Mouse (Mus musculus): ENCODE measurements around the gene Tmem130.
"Not testable (repeated sequence)": the region's sequence is repeated elsewhere in the genome, so short reads cannot be mapped to it uniquely, and the experiment has no call there.

The Tmem130 gene

DNA sequence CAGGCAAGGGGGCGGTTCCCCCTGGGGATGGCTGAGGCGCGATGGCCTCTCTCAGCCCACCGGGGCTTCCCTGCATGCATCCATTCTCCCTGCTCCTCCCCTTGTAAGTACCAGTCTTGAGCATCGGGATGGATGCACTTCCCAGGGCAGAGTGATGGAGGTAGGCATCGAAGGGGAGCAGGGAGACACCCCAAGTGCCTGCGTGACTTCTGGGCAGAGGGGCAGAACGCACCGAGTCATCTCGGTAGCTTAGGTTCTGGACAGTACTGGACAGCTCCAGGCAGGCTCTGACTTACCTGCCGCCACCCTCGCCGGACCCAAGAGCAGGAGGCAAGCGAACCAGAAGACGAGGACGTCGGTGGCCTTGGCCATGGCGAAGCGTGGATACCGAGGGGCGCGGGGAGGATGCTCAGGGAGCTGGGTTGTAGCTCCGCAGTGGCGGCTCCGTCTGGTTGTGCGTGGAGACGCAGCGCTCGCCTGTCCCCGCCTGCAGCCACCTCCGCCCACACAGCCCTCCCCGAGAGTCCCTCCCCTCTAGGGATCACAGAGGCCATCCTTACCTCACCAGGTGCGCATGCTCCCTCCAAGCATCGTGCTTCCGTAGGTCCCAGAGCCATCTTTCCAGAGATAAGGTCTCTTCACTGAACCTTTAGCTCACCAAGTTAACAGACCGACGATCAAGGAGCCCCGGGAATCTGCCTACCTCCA, at the start of gene Tmem130:
Tmem130 (minus strand) TSS at position 658 of the 708 bp plus-strand sequence.
- no peak for DNase-seq (ENCODE audit: low spot score)

DNA sequence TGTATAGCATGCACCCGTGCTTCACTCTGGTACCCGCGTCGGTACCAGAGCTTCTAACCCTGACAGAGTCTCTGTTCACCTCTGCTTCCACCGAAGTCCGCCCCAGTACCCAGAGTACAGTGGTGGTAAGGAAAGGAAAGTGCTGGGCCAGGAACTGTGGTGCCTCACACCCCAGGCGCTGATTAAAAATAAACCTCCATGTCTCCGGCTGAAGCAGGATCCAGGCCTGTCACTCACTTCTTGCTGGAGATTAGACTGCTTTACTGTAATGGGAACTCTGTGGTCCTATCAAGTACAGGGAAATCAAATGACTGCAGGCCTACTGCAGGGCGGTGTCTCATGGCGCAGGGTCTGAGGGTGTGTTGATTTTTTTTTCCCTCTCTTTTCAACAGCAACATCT, 45.3 kb upstream of the Tmem130 start:
- no peak for DNase-seq (ENCODE audit: low spot score)

DNA sequence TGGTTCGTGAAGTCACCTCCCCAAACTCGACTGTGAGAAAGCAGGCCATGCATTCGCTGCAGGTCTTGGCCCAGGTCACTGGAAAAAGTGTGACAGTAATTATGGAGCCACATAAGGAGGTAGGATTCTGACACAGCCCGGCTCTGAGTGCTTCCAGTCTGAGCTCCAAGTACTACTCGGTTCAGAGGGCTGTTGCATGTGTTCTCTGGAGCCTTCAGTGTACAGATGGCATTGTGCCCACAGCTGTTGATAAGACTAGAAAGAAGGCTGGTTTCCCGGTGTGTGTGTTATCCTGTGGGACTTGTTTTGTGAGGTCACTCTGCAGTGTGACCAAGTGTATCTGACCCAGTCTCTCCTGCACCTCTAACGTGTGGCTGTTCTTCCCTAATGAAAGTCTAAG, 42.6 kb upstream of the Tmem130 start:
- no peak for DNase-seq (ENCODE audit: low spot score)

DNA sequence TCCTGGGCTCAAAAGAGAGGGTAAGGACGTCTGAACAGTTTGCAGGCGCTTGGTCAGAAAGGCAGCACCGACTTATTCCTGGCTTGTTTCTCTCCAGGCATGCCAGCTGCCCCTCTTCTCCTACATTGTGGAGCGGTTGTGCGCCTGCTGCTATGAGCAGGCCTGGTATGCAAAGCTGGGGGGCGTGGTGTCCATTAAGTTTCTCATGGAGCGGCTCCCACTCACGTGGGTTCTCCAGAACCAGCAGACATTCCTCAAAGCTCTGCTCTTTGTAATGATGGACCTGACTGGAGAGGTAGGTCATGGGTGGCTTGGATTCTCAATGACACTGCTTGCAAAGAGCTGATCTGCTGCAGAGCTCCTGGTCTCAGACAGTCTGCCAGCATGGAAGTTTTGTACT, 41.4 kb upstream of the Tmem130 start:
- DNase-seq (ENCODE audit: low spot score) = no peak

DNA sequence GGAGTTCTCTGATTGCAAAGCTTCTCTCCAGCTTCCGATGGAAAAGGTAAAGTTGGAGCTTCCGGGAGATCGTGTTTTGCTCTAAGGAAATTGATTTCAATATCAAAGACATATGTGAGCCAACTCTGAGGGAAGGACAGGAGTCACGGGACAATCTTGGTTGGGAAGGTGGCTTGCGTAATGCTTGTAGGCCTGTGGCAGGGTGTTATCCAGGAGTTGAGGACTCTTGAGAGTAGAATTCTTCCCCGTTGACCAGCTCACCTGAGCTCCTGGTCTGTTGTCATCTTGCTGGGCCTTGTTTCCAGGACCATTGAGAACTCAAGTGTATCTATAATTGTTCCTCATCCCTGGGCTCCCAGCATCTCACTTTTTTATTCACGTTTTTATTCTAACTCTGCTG, 35.5 kb upstream of the Tmem130 start:
- no peak for DNase-seq (ENCODE audit: low spot score)

DNA sequence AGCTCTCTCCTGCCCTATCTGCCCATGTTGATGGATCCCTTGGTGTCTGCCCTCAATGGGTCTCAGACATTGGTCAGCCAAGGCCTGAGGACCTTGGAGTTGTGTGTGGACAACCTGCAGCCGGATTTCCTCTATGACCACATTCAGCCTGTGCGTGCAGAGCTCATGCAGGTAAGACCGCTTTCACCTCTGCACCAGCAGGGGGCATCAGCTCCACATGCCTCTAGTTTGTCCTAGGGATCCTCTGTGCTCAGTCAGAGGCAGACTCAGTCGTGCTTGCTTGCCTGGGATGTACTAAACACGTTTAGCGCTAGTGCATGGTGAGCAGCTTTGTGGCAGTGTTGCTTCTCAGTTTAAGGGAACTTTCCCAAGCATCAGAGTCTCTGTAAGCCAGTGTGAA, 33.1 kb upstream of the Tmem130 start:
- peak; percentile 8 for DNase-seq (ENCODE audit: low spot score)

DNA sequence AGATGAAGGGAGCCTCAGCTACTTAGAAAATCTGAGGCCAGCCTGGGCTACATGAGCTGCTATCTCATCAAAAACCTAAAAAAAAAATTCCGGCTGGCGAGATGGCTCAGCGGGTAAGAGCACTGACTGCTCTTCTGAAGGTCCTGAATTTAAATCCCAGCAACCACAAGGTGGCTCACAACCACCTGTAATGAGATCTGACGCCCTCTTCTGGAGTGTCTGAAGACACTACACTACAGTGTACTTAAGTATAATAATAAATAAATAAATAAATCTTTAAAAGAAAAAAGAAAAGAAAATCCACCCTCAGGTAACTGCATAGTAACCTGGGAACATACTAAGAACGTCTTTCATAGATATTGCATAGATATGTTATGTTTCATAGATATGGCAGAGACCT, 31.8 kb upstream of the Tmem130 start:
- no peak for DNase-seq (ENCODE audit: low spot score)

DNA sequence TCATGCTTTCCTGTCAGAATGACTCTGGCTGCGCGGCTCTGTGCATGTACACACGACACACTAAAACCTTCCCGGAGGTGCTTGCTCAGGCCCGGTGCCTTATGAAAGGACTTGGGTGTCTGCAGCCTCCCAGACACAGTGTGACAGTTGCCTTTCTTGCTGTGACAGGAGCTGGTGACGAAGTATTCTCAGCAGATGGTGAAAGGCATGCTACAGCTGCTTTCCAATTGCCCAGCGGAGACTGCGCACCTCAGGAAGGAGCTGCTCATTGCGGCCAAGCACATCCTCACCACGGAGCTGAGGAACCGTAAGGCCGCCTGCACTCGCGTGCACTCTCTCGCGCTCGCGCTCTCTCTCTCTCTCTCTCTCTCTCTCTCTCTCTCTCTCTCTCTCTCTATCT, 24.8 kb upstream of the Tmem130 start:
- no peak for DNase-seq (ENCODE audit: low spot score)

DNA sequence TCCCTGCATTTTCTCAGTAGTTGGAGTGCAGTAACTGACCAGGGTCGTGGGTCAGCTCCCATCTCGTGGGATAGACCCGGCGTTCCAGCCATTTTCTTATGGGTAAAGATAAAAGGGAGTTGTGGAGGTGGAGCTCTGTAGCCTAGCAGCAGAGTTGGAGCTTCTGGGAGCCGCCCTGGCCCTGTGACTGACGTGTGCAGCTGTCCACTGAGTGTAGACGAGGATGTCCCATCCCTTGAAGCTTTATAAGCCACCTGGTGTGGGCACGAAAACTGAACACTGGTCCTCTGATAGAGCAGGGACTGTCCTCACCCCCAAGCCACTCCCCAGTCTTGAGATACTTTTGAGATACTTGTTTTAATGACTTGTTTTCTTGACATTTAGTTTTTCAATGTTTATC, 19.0 kb upstream of the Tmem130 start:
- DNase-seq (ENCODE audit: low spot score) = no peak

DNA sequence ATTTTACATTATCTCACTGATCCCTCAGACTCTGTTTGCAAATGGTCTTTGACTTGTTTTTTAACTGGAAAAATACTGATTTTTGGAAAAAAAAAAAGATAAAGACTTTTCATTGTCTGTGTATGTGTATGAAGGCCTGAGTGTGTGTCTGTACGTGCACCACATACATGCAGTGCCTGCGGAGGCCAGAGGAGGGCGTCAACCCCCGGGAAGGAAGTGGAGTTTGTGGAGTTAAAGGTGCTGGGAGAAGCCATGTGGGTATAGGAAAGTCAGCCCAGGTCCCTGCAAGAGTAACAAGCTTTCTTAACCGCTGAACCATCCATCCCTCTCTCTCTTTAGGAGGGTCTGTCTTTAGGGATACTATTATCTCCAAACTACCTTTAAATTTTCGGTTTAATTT, 11.6 kb upstream of the Tmem130 start:
- no peak for DNase-seq (ENCODE audit: low spot score)

DNA sequence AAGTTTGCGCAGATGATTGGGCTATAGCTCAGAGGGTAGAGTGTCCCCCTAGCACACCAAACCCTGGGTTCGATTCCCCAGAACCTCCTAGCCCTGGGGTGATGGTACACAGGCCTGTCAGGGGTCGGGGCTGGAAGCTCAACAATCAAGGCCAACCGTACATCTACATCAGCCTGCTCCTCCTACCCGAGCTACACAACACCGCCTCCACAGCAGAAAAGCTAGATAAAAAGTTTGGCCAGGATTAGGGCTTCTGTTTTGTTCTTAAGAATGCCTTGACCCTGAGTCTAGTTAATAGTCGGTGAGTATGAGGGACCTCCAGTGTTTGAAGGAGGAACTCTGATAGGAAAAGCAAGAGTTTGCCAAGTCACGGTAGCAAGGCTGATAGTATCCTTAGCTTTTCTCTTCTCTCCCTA, 7.5 kb upstream of the Tmem130 start:
- DNase-seq (ENCODE audit: low spot score) = no peak

DNA sequence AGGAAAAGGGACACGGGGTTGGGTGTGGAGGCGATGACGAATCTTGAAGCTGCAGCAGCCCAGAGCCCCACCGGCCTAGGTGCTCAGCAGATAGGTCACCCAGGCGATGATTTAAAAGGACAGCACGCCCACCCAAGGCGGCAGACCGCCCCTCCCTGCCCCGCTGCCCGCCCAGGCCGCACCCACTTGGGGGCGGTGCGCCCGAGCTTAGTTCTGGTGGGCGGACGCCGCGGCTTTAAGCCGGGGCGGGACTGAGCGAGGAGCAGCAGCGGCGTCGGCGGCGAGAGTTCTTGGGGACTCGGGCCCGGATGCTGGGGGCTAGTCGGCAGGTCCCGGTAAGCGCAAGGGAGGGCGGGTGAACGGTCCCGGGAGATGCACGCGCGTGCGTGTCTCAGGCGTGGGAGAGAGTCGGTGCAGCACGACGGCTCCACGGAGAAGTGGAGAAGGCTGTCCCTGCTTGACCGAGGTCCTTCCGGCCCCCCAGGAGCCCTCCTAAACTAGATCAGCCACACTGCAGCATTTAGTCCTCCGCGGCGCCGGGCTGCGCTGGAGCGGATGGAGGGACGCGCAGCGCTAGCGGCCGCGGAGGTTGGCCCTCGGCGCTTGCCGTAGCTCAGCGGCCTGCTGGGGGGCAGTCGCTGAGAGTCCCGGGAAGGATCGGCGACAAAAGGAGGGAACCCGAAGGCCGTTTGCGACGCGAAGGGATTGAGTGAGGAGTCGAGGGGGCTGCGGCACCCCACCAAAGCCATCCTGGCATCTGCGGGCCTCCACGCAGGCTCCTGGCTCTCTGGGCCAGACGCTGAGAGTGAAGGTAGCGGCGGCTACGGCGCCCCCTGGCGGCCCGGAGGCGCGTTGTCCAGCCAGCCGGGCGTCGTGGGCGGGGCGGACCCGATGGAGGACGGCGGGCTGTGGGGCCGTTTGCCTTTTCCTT, 6.6 kb upstream of the Tmem130 start:
- peak; percentile 87 for DNase-seq (ENCODE audit: low spot score)

DNA sequence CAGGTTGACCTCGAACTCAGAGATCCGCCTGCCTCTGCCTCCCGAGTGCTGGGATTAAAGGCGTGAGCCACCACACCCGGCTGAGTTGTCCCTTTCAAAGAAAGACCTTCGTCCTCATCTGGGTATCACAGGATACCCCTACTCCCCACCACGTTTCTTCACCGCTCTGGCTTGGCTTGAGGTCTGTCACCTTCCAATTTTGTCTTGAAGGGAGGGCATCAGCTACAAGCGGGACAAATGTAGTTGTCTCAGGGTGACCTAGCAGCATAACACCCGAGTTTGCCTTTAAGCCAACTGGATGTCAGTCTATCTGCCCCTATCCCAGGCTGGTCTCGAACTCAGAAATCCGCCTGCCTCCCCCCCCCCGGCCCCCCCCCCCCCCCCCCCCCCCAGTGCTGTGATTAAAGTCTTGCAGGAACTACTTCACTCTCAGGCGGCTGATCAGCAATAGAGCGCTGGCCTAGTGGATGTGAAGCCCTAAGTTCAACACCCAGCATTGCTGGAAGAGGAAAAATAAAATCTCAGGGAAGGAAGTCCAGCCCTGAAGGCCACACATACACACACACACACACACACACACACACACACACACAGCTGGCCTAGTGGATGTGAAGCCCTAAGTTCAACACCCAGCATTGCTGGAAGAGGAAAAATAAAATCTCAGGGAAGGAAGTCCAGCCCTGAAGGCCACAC, 5.6 kb upstream of the Tmem130 start, which contains the start of gene Trrap:
Trrap (plus strand) TSS at position 627 of the 693 bp plus-strand sequence.
- DNase-seq (ENCODE audit: low spot score) = not testable (repeated sequence)

DNA sequence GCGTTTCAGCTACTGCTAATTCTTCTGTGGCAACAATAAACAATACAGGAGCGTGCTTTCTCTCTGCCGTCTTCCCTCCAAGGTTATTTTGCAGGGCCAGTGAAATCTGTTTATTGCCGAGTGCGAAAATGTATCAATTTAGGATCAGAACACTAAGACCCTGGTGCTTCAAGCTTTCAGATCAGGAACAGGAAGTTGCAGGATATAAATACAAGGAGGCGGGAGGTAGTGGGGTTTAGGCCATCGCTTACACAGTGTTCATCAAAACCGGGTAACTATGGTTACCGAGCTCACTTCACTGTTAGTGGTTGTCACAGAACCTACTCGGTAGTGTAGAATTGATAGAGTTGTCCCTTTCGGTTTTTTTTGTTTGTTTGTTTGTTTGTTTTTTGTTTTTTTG, 5.0 kb upstream of the Tmem130 start:
- DNase-seq (ENCODE audit: low spot score) = no peak

DNA sequence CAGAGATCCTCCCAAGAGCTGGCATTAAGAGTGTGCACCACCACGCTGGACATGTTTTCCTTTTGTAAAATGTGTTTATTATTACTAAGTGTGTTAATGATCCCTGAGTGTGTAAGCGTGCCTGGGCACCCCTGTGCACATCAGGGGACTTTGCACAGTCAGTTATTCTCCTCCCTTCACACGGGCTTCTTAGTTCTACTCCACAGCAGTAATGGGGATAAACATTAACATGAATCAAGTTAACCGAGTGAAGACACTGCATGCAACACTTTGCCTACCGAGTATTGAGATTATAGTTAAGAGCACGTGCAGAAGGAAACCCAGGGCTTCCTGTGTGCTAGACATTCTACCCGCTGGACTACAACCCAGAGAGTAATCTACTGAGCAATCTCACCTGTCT, 4.4 kb upstream of the Tmem130 start:
- no peak for DNase-seq (ENCODE audit: low spot score)

DNA sequence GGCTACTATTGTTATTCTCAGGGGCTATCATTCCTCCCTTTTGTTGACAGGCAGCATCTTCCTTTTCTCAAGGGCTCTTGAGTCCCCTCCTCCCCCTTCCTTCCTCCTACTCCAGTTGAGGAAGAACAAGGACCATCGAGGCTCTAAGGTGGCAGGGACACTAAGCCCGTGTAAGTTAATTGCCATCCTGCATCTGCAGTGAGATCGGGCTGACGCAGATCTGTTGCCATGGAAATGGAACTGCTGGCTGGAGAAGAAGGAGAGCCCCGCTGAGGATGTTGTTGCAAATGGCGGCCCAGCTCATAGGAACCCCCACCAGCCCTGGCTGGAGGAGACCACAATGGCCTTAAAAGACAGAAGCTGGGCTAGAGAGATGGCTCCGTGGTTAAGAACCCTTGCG, 3.2 kb downstream of the Tmem130 start:
- DNase-seq (ENCODE audit: low spot score) = no peak

DNA sequence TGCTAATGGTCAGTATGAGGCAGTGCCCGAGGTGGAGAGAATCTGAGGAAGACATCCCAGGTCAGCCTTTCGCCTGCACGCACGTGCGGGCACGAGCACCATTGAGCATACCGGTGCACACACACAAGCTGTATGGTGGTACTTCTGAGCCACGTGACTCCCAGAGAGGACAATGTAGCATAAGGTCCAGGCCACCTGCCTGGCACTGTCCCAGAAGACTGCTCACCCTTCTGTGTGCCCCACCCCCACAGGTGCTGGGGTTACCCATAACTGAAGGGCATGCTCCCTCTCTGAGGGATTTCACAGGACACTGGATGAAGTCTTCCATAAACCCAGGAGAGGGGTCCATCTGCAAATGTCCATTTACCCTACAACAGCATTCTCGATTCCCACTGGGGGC, 4.2 kb downstream of the Tmem130 start:
- DNase-seq (ENCODE audit: low spot score) = no peak

DNA sequence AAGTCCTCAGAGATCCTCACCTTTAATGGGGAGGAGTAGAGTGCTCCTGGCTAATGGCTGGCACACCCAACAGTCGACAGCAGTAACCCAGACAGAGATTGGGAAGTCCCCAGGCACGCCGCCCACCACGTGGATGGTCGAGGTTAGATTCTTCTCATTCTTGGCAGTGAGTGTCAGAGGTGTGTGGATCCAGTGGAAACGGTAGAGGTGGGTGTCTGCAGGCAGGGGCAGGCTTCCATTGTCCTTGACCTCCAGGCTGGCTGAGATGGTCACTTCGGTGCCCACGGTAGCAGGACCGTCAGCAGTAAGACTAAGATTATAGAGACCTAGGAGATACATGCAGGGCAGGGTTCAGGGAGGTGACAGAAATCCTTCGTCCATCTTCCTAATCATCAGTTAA, 6.4 kb downstream of the Tmem130 start:
- no peak for DNase-seq (ENCODE audit: low spot score)

DNA sequence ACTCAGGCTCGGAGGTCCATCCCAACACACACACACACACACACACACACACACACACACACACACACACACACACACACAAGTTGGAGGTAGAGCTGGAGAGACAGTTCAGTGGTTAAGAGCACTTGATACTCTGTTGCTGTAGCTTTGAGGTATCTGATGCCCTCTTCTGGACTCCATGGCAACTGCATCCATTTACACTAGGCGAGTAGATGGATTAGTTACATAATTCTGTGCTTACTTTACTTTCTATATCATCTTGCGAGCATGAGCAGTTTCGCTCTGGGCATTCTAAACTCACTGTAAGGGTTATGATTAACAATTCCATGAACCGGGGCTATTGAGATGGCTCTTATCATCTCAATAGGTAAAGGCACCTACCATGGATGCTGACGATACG, 8.6 kb downstream of the Tmem130 start:
- DNase-seq (ENCODE audit: low spot score) = peak; percentile 20

DNA sequence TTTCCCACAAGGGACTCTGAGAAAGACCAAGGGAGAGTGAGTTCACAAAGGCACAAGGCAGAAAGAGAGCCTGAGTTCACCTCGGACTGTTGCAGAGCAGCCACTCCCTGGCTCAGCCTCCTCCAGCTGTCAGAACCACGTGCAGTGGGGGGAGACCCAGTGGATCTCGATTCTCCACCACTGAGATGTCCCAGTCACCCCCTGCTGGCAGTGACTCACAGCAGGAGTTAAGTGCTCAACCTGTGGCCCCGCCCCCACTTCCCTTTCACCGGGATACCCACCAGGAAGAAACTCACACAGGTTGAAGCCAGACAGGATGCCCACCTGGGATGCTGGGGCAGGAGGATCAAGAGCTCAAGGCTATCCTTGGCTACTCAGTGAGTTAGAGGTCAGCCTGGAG, 9.2 kb downstream of the Tmem130 start:
- peak; percentile 17 for DNase-seq (ENCODE audit: low spot score)

DNA sequence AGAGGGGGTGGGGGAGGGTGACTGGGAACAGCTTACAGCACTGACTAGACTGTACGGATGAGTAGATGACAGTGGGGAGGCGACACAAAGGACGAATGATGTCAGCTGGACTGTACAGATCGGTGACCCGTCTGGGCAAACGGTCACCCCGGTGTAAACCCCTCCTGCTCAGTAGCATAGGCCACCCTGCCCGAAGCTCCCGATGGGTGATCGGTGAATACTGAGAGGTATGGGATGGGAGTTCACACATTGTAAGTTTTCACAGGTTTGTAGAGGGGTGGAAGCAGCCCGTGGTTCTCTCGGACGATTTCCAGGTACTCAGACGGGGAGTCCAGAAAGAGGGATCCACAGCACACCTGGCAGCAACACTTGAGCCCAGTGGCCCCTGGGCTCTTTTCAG, 24.5 kb downstream of the Tmem130 start:
- DNase-seq (ENCODE audit: low spot score) = no peak

DNA sequence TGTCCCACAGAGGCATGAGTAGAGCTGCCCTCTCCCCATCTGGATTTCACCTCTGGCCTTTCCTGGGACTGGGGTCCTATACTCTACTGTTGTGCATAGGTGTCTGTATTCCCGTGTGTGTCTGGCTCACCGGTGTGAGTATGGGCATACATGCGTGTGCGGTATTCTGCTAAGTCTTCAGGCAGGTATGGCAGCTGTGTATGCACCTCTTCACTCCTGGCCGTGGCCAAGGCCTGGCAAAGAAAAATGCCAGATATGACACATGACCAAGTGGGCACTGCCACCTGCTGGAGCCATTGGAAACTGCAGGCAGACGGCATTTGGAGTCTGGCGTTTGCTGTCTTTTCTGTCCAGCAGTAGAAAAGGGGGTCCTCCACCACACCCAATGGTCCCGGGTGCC, 26.7 kb downstream of the Tmem130 start:
- DNase-seq (ENCODE audit: low spot score) = peak; percentile 72

DNA sequence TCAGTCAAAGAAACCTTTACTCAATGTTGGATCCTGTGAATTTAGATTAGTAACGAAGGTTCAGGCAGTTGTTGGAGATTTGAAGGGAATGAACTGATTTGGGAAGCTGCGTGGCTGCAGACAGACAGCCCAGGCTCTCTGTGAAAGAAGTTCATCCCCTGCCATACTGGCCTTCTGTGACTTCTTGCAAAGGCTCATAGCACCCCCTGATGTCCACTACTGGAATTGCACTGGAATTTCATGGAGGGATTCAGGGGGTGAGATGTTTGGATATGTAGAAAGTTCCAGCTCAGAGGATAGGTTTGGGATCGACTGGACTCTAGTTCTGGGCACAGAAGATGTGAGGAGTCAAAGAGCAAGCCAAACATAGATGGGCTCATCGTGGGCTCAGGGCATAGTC, 27.7 kb downstream of the Tmem130 start:
- peak; percentile 49 for DNase-seq (ENCODE audit: low spot score)

Measured in urinary bladder, postnatal 25 days (tissue).